Mouse (Mus musculus) hindbrain, embryonic 15.5 days (tissue): ENCODE measurements around the gene Adipor2. TPM values are rescaled to one million over a fixed set of nuclear protein-coding genes. Genes with fewer than 3 reads are reported as not detected.
A peak's percentile ranks its signal among the peaks of the same experiment; 100 is the strongest.

Experiments used
- ATAC-seq: fragments of 200-750 bp; cut with Nextera tagmentation; 2 replicates; pipeline ENCODE4 v1.8.0; 2017; ENCODE audit warnings: low read depth, moderate number of reproducible peaks, moderate TSS enrichment; ENCODE audit not compliant: low FRiP score
- H3K27ac ChIP-seq: fragments of 300-500 bp; sonication (generic); replicated peaks from 2 replicates; pipeline ENCODE4 v1.5.1; 2015; ENCODE audit warnings: mild to moderate bottlenecking, inconsistent platforms
- H3K27me3 ChIP-seq: fragments of 300-500 bp; sonication (generic); 2 replicates; pipeline ENCODE4 v1.6.1; 2015; ENCODE audit warnings: control low read depth, inconsistent platforms
- H3K36me3 ChIP-seq: fragments of 300-500 bp; sonication (generic); 2 replicates; pipeline ENCODE4 v1.6.1; 2015; ENCODE audit warnings: control low read depth, inconsistent platforms
- H3K4me1 ChIP-seq: fragments of 300-500 bp; sonication (generic); replicated peaks from 2 replicates; pipeline ENCODE4 v1.6.1; 2015; ENCODE audit warnings: control low read depth, inconsistent platforms
- H3K4me2 ChIP-seq: fragments of 300-500 bp; sonication (generic); 2 replicates; pipeline ENCODE4 v1.6.1; 2015; ENCODE audit warnings: moderate library complexity, mild to moderate bottlenecking, inconsistent platforms
- H3K4me3 ChIP-seq: fragments of 300-500 bp; sonication (generic); 2 replicates; pipeline ENCODE4 v1.5.1; 2015; ENCODE audit warnings: mild to moderate bottlenecking, inconsistent platforms
- H3K9ac ChIP-seq: fragments of 300-500 bp; sonication (generic); 2 replicates; pipeline ENCODE4 v1.6.1; 2015; ENCODE audit warnings: inconsistent platforms
- H3K9me3 ChIP-seq: fragments of 300-500 bp; sonication (generic); 2 replicates; pipeline ENCODE4 v1.6.1; 2016; ENCODE audit warnings: control low read depth, inconsistent platforms
- WGBS: fragments of 180-500 bp; shearing (Covaris S2); methylation state at CpG from one replicate; pipeline ENCODE4 v1.1.7; 2015; 5-methylcytosine and 5-hydroxymethylcytosine counted together
- polyA plus RNA-seq: library from polyadenylated mRNA; unstranded; fragments of >200 nt; fragmentation: Nextera tagmentation; extraction: Ambion mirVana; gene quantifications from 2 replicates; pipeline ENCODE4 v1.2.1, GENCODE M21; 2015

Adipor2 gene
- polyA plus RNA-seq, 1 experiment from 2014 or later, result 36.2 TPM

DNA sequence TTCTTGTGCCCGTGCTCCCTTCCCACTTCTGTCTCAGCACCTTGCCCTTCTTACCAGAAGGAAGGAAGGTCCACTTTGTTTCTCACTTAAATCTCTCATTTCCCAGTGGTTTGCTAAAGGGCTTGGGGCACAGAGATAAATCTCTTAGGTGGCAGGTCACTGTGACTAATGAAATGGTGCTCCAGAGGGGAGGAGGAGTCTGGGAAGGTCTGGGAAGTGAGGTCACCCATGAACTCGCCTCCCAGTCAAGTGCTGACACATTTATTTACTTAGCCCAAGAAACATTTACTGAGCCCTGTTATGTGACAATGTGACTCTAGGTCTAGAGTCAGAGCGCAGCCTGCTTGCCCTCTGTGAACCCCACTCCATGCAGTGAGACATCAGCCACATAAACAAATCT is 84.3 kb downstream of the Adipor2 start:
- peaks cover 35% of the 10 kb centered on the region for H3K4me1 ChIP-seq
- H3K27ac ChIP-seq, result no peak overlapping the region
- H3K9me3 ChIP-seq, result no peaks in the 10 kb centered on the region
- no peak overlapping the region for H3K9ac ChIP-seq
- H3K4me3 ChIP-seq, result no peak overlapping the region
- ATAC-seq, result no peak
- 15% methylated on average over 3 of the region's 3 CpGs for WGBS
- no peak overlapping the region for H3K4me2 ChIP-seq
- H3K36me3 ChIP-seq, result no peaks in the 10 kb centered on the region
- 0 out of 2 replicates have a peak, but pooled peaks cover 6% of the 10 kb centered on the region for H3K27me3 ChIP-seq

GRCm38 (mm10) chr6:119332111-119332510 is 85.4 kb downstream of the Adipor2 start:
- Histone ChIP-seq H3K4me3 (no peak overlapping the region), H3K9me3 (no peaks in the 10 kb centered on the region), H3K36me3 (no peaks in the 10 kb centered on the region), H3K27me3 (0 out of 2 replicates have a peak, but pooled peaks cover 6% of the 10 kb centered on the region), H3K4me2 (no peak overlapping the region), H3K9ac (no peak overlapping the region), H3K27ac (no peak overlapping the region), H3K4me1 (peaks cover 46% of the 10 kb centered on the region)
- WGBS, result 10% methylated on average over 1 of the region's 1 CpGs
- ATAC-seq, result no peak

DNA sequence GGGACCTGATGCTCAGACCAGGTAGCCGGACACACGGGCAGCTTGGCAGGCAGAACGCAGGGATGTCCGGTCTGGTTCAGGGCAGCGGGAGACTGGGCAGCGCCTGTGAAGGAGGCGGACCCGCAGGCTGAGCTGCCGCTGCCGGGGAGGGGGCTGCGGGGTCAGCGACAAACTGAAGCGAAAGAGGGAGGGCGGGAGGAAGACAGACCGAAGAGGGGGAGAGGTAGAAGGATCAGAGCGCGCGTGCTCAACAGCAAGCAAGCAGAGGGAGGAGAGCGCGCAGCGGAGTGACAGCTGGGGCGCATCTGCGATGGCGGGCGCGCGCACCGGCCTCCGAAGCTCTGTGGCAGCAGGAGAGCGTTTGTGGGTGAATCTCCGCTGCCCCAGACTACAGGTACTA is 87.0 kb downstream of the Adipor2 start, which contains the start of gene Lrtm2:
TSS of gene Lrtm2 (minus strand) at position 261 of the 400 bp plus-strand sequence.
- ATAC-seq, result peak; percentile 53
- Histone ChIP-seq H3K4me2 (peak within 1 kb of the TSS; percentile 81), H3K27ac (peak within 1 kb of the TSS; percentile 76), H3K4me3 (peak within 1 kb of the TSS; percentile 63), H3K27me3 (0 out of 2 replicates have a peak, but pooled peaks cover 6% of the 10 kb centered on the region), H3K9ac (peak within 1 kb of the TSS; percentile 66), H3K9me3 (no peaks in the 10 kb centered on the region), H3K36me3 (no peaks in the 10 kb centered on the region), H3K4me1 (peaks cover 58% of the 10 kb centered on the region)
- 1% methylated on average over 30 of the region's 31 CpGs for WGBS

GRCm38 (mm10) chr6:119329936-119330335 is 87.6 kb downstream of the Adipor2 start:
- Histone ChIP-seq H3K4me1 (peaks cover 58% of the 10 kb centered on the region), H3K9me3 (no peaks in the 10 kb centered on the region), H3K27me3 (0 out of 2 replicates have a peak, but pooled peaks cover 6% of the 10 kb centered on the region), H3K9ac (peak overlapping the region; percentile 66), H3K4me3 (peak overlapping the region; percentile 63), H3K27ac (peak overlapping the region; percentile 76), H3K36me3 (no peaks in the 10 kb centered on the region), H3K4me2 (peak overlapping the region; percentile 81)
- peak; percentile 28; the same call in 1 of the 2 replicates for ATAC-seq
- WGBS, result 10% methylated on average over 6 of the region's 6 CpGs

DNA sequence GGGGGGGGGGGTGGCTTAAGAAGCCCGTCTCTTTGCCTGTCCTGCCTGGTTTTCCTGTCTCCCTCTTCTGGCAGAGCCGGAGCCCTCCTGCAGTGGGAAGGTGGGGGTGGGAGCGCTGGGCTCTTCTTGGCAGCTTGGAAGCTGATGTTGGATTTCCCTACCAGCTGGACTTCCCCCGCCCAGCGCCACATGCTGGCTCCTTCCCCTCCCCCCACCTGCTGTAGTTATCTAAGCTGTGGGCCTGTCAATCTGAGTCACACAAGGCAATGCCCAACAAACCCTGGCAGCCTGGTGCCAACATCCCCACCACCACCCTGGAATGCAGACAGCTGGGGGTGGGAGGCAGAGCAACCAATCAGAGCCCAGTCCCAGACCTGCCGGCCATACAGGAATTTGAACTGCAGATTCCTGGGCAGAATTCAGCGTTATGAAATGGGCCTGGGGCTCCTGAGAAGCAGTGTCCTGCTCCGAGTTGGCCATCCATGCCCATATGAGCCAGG is 88.2 kb downstream of the Adipor2 start:
- under 1% methylated on average over 8 of the region's 8 CpGs for WGBS
- Histone ChIP-seq H3K36me3 (no peaks in the 10 kb centered on the region), H3K4me2 (peak overlapping the region; percentile 81), H3K27me3 (0 out of 2 replicates have a peak, but pooled peaks cover 2% of the 10 kb centered on the region), H3K4me3 (peak overlapping the region; percentile 63), H3K4me1 (peaks cover 58% of the 10 kb centered on the region), H3K27ac (peak overlapping the region; percentile 76), H3K9ac (peak overlapping the region; percentile 66), H3K9me3 (no peaks in the 10 kb centered on the region)
- peak; percentile 90 for ATAC-seq

DNA sequence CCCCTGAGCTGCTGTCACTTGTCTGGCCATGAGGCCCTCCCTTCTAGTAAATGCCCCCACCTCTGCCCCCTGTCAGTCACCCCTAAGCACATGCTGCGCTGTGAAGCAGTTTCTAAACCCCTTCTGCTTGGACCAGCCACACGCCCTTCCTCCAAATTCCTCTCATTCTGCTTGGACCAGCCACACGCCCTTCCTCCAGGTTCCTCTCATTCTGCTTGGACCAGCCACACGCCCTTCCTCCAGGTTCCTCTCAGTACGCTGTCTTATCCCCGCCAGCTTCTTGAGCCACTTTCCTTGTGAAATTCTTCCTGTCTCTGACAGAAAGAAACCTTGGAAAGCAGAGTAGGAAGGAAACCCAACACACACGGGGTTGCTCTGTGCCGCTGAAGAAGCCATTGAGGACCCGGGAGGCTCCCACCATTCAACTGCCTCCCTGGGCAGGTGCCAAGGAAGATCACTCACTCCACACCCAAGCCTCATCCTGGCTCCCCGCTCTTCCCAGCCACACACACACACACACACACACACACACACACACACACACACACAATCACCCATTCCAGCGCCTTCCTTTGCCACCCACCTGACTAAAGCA is 88.9 kb downstream of the Adipor2 start:
- H3K9me3 ChIP-seq, result no peaks in the 10 kb centered on the region
- H3K9ac ChIP-seq, result peak overlapping the region; percentile 66
- no peaks in the 10 kb centered on the region for H3K36me3 ChIP-seq
- H3K4me2 ChIP-seq, result peak overlapping the region; percentile 81
- H3K27me3 ChIP-seq, result 0 out of 2 replicates have a peak, but pooled peaks cover 2% of the 10 kb centered on the region
- peak; percentile 13 for ATAC-seq
- peak overlapping the region; percentile 76 for H3K27ac ChIP-seq
- 7% methylated on average over 11 of the region's 11 CpGs for WGBS
- H3K4me3 ChIP-seq, result peak overlapping the region; percentile 63
- H3K4me1 ChIP-seq, result peaks cover 58% of the 10 kb centered on the region

DNA sequence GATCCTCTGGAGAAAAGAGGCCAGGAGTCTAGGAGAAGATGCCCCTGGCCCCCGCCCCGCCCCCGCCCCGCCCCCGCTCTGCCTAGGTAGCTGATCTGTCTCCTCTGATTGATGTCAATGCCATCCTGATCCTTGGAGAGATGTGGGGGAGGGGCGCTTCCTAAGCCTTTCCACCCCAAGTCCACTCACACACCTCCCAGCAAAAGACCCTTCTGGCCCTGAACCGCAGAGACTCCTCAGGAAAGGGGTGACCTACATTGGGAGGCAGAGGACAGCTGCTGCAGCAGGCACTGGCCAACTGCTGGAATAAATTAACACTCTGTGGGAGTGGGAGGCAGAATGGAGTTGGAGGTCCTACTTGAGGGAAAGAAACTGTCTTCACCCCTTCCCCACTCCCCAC is 91.0 kb downstream of the Adipor2 start:
- Histone ChIP-seq H3K36me3 (no peaks in the 10 kb centered on the region; the same call in 1 of the 2 replicates), H3K27me3 (no peaks in the 10 kb centered on the region), H3K4me2 (no peak overlapping the region), H3K9ac (no peak overlapping the region), H3K4me1 (peaks cover 53% of the 10 kb centered on the region), H3K9me3 (no peaks in the 10 kb centered on the region), H3K4me3 (no peak overlapping the region), H3K27ac (no peak overlapping the region)
- 58% methylated on average over 7 of the region's 7 CpGs for WGBS
- no peak for ATAC-seq

DNA sequence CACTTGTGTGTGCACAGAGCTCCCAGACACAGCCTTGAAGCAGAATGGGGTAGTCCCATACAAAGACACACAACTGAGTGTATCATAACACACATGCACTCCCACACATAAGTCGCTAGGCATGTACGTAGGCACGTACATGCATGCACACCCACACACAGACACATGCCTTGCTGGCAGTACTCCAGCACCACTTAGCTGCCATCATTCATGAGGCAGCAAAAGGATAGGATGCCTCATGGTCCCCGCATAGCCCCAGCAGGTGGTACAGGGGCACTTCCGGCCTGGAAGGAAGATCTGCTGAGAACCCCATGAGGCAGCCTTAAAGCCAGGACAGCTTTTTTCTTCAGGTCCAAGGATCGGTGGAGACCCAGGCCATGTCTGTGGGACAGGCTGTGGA is 91.5 kb downstream of the Adipor2 start:
- H3K9ac ChIP-seq, result no peak overlapping the region
- H3K4me1 ChIP-seq, result peaks cover 48% of the 10 kb centered on the region
- no peak overlapping the region for H3K4me3 ChIP-seq
- H3K27me3 ChIP-seq, result no peaks in the 10 kb centered on the region
- H3K4me2 ChIP-seq, result no peak overlapping the region
- 71% methylated on average over 6 of the region's 6 CpGs for WGBS
- ATAC-seq, result no peak
- H3K9me3 ChIP-seq, result no peaks in the 10 kb centered on the region
- no peak overlapping the region for H3K27ac ChIP-seq
- no peaks in the 10 kb centered on the region; the same call in 1 of the 2 replicates for H3K36me3 ChIP-seq

- no peak overlapping the region for H3K4me3 ChIP-seq
- H3K27me3 ChIP-seq, result no peaks in the 10 kb centered on the region
- no peak overlapping the region for H3K9ac ChIP-seq
- H3K27ac ChIP-seq, result no peak overlapping the region
- no peak overlapping the region for H3K4me2 ChIP-seq
- WGBS, result 48% methylated on average over 10 of the region's 10 CpGs
- peaks cover 39% of the 10 kb centered on the region for H3K4me1 ChIP-seq
- H3K36me3 ChIP-seq, result peaks cover 1% of the 10 kb centered on the region; the same call in 1 of the 2 replicates
- no peaks in the 10 kb centered on the region for H3K9me3 ChIP-seq
- ATAC-seq, result no peak
Observed at GRCm38 (mm10) chr6:119324776-119325175, 92.7 kb downstream of the Adipor2 start.

- 73% methylated on average over 7 of the region's 7 CpGs for WGBS
- Histone ChIP-seq H3K27ac (no peak overlapping the region), H3K9ac (no peak overlapping the region), H3K9me3 (no peaks in the 10 kb centered on the region), H3K36me3 (peaks cover 5% of the 10 kb centered on the region; the same call in 1 of the 2 replicates), H3K4me2 (no peak overlapping the region), H3K4me1 (peaks cover 20% of the 10 kb centered on the region), H3K27me3 (no peaks in the 10 kb centered on the region), H3K4me3 (no peak overlapping the region)
- no peak for ATAC-seq
Observed at GRCm38 (mm10) chr6:119321752-119322151, 95.8 kb downstream of the Adipor2 start.

- Histone ChIP-seq H3K4me2 (no peak overlapping the region), H3K27me3 (no peaks in the 10 kb centered on the region), H3K9ac (no peak overlapping the region), H3K36me3 (peaks cover 5% of the 10 kb centered on the region; the same call in 1 of the 2 replicates), H3K4me1 (peaks cover 11% of the 10 kb centered on the region; the same call in 1 of the 2 replicates), H3K4me3 (no peak overlapping the region), H3K9me3 (no peaks in the 10 kb centered on the region), H3K27ac (no peak overlapping the region)
- ATAC-seq, result no peak
- WGBS, result 45% methylated on average over 16 of the region's 16 CpGs
Observed at GRCm38 (mm10) chr6:119320481-119320880, 97.0 kb downstream of the Adipor2 start.

DNA sequence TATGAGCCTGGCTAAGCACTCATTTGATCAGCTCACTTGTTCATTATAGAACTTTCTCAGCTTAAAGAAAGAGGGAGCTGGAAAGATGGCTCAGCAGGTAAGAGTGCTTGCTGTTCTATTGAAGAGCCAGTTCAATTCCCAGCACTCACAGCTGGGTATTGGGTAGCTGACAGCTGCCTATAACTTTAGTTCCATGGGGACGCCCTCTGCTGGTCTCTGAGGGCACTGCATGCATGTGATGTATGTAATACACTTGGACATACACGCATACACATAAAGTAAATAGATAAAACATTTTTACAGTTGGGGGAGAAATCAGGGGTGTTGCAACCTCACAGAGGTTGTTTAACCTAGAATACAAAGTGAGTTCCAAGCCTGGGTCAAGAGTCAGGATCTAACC is 98.1 kb downstream of the Adipor2 start:
- no peak overlapping the region for H3K9ac ChIP-seq
- H3K36me3 ChIP-seq, result peaks cover 5% of the 10 kb centered on the region; the same call in 1 of the 2 replicates
- H3K4me2 ChIP-seq, result no peak overlapping the region
- H3K9me3 ChIP-seq, result no peaks in the 10 kb centered on the region
- no peak overlapping the region for H3K27ac ChIP-seq
- 89% methylated on average over 2 of the region's 2 CpGs for WGBS
- H3K4me3 ChIP-seq, result no peak overlapping the region
- no peak for ATAC-seq
- H3K4me1 ChIP-seq, result peaks cover 21% of the 10 kb centered on the region
- no peaks in the 10 kb centered on the region for H3K27me3 ChIP-seq
